Mouse (Mus musculus): ENCODE data around the gene Chmp5.

DNA sequence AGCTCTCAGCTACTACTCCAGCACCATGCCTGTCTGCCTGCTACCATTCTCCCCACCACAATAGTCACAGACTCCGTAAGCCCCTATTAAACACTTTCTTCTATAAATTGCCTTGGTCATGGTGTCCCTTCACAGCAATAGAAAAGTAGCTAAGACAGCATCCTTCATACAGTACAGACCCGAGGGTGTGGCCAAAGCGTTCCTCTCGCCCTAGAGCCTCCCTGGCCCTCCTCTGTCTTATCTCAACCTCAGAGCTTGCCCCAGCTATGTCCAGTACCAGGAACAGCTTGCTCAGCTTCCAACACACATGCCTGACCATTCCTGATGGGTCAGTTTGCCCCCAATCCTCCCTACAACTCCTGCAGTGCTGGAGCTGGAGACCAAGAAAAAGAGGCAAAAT is 47.6 kb upstream of the Chmp5 start:
- TF ChIP-seq CTCF (IDR thresholded peaks at IDR 0.05; ENCODE audit: insufficient read depth, low read depth, low read length) (no peak), POLR2A (IDR thresholded peaks at IDR 0.05; ENCODE audit: insufficient read depth, low read depth, low read length) (no peak)

Measured in olfactory bulb, adult 2 months (tissue).